Mouse (Mus musculus): ENCODE measurements at regions not wholly inside any gene's neighbourhood (a gene's known extent, or its start where the extent isn't known, plus 50 kb on each side); places are given as distances from the start of the nearest gene placed in this dataset.

DNA sequence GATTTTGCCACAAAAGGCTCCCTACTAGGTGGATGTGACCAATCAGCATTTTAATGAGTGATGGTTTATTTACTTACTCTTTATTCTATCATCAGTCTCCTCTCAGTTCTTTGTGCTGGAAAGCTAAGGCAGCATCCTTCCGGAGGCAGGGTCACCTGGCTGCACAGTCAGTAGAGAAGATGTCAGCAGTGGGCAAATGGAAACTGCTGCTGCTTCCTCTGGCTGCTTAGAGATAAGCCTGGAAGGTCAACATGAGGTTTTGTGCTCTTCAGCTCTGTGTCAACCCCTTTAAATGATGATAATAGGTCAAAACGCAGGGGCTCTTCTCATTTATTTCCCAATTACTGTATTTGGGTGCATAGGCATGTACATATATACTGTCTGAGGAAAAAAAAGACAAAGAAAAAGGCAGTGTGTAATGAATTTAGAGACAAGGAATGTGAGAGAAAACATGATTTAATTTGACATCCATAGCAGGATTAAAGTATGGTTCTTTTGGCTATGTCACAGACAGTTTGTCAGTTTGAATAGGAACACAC lies 1106.1 kb downstream of the Adgrl3 start:
- no peak for DNase-seq (ENCODE audit: low spot score in 2 of 2)

DNA sequence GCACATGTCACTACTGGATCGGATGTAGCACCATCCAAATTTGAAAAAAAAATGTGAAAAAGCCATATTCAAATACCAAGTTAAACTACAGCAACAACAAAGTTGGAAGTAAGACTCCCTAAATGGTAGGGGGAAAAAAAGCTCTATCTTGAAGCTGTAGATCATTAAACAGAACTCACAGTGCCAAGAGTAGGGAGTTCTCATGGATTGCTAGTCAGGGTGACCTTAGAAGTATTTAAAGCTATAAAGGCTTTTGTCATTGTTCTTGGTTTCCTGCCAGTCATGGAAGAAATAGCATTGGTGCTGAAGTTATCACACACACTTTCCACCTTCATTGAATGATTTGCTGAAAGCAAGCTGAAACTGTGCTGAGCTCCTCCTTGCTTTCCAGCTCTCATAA lies 1122.1 kb downstream of the Adgrl3 start:
- DNase-seq (ENCODE audit: low spot score in 2 of 2): no peak
